Mouse (Mus musculus) G1E (cell line): ENCODE results near the gene Kalrn. TPM values are rescaled to one million over a fixed set of nuclear protein-coding genes. Genes with fewer than 3 reads are reported as not detected.

Experiments
- ATAC-seq: 2 replicates; pipeline ENCODE4 v1.8.0; 2016; ENCODE audit warnings: mild to moderate bottlenecking; ENCODE audit not compliant: insufficient number of reproducible peaks, poor library complexity, low FRiP score, severe bottlenecking; ENCODE audit errors: extremely low read depth
- DNase-seq: peaks from one replicate; pipeline ENCODE4 v3.0.0; 2012; ENCODE audit warnings: low spot score
- H3K27me3 ChIP-seq: 2 replicates; pipeline ENCODE4 v1.6.1; 2012; ENCODE audit warnings: mild to moderate bottlenecking, low read length, inconsistent platforms; ENCODE audit not compliant: insufficient read depth
- H3K36me3 ChIP-seq: replicated peaks from 2 replicates; pipeline ENCODE3; 2012; ENCODE audit warnings: mild to moderate bottlenecking, inconsistent platforms
- H3K4me1 ChIP-seq: 2 replicates; pipeline ENCODE4 v1.6.1; 2012; ENCODE audit warnings: low read depth, low read length, inconsistent platforms, mixed read lengths; ENCODE audit not compliant: insufficient read depth
- H3K4me3 ChIP-seq: 2 replicates; pipeline ENCODE4 v1.5.1; 2012; ENCODE audit warnings: low read depth, mild to moderate bottlenecking, inconsistent platforms, low read length, moderate library complexity, mixed read lengths
- H3K9me3 ChIP-seq: replicated peaks from 2 replicates; pipeline ENCODE4 v1.6.1; 2012; ENCODE audit warnings: inconsistent platforms
- CTCF ChIP-seq: IDR thresholded peaks from 2 replicates; pipeline ENCODE4 v1.5.1; 2012; ENCODE audit warnings: low read depth, low read length, inconsistent platforms, mixed read lengths
- GATA1 ChIP-seq: IDR thresholded peaks from 2 replicates; pipeline ENCODE4 v1.6.1; 2012; ENCODE audit warnings: borderline replicate concordance, low read length, inconsistent platforms, mixed read lengths
- GATA2 ChIP-seq: IDR thresholded peaks from 2 replicates; pipeline ENCODE4 v1.6.1; 2012; ENCODE audit warnings: low read depth, low read length, inconsistent platforms, borderline replicate concordance
- POLR2AphosphoS5 ChIP-seq: IDR thresholded peaks from 2 replicates; pipeline ENCODE4 v1.6.1; 2012; ENCODE audit warnings: low read depth, low read length, inconsistent platforms; ENCODE audit not compliant: insufficient replicate concordance
- TAL1 ChIP-seq: conservative IDR thresholded peaks from 2 replicates; pipeline ENCODE4 v1.6.1; 2012; ENCODE audit warnings: low read depth, low read length, inconsistent platforms, mixed read lengths
- polyA plus RNA-seq: library from polyadenylated mRNA; stranded (reverse); fragments of >175 nt; gene quantifications from 2 replicates; pipeline ENCODE4 v1.2.3, GENCODE M21; 2012
- total RNA-seq, 2 experiments: library from RNA; stranded (forward) in 1 of 2; stranded (reverse) in 1 of 2; fragments of 200-1000 nt in 1 of 2; fragments of >200 nt in 1 of 2; fragmentation: Nextera tagmentation in 1 of 2; gene quantifications; 2 replicates each; pipeline ENCODE4 v1.2.3; 2014 to 2017

Kalrn gene
- total and polyA plus RNA-seq, 3 experiments: 0.88 to 2.8 (median 1.8) TPM

GRCm38 (mm10) chr16:34372103-34372741 lies 201.1 kb downstream of the Kalrn start:
- Histone ChIP-seq H3K9me3 (no peaks in the 10 kb centered on the region), H3K4me1 (no peaks in the 10 kb centered on the region), H3K27me3 (peaks cover 3% of the 10 kb centered on the region; the same call in 1 of the 2 replicates), H3K36me3 (no peaks in the 10 kb centered on the region), H3K4me3 (no peak overlapping the region)
- TF ChIP-seq CTCF (no peak), POLR2AphosphoS5 (no peak), GATA2 (no peak)
- DNase-seq: no peak
- no peak for ATAC-seq

- DNase-seq (no peak), ATAC-seq (no peak)
- TF ChIP-seq POLR2AphosphoS5: no peak
- no peaks in the 10 kb centered on the region for H3K36me3 ChIP-seq
- no peaks in the 10 kb centered on the region for H3K4me1 ChIP-seq
- no peaks in the 10 kb centered on the region for H3K9me3 ChIP-seq
- H3K4me3 ChIP-seq: no peak overlapping the region
- H3K27me3 ChIP-seq: peaks cover 10% of the 10 kb centered on the region; the same call in 1 of the 2 replicates
Observed at GRCm38 (mm10) chr16:34359206-34359605, 214.1 kb downstream of the Kalrn start.

GRCm38 (mm10) chr16:34355547-34355946 lies 217.8 kb downstream of the Kalrn start:
- Histone ChIP-seq H3K9me3 (no peaks in the 10 kb centered on the region), H3K4me1 (no peaks in the 10 kb centered on the region), H3K27me3 (peaks cover 5% of the 10 kb centered on the region; the same call in 1 of the 2 replicates), H3K4me3 (no peak overlapping the region), H3K36me3 (no peaks in the 10 kb centered on the region)
- ATAC-seq (no peak), DNase-seq (no peak)
- TF ChIP-seq TAL1: no peak

DNA sequence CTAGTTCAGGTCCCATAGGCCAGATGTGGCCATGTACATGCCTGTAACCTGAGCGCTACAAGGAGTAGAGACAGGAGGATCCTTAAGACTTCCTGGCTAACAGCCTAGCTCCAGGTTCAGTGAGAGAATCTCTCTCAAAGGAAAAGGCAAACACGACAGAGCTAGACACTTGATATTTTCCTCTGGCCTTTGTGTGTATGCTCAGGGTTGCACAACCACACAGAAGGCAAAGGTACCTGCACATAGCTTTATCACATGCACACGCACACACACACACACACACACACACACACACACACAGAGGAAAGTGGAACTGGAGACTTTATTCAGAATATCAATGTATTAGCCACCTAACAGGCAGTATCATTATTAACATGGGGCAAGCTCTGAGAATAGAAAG lies 219.3 kb downstream of the Kalrn start:
- no peak for DNase-seq
- H3K27me3 ChIP-seq: peaks cover 5% of the 10 kb centered on the region; the same call in 1 of the 2 replicates
- no peaks in the 10 kb centered on the region for H3K4me1 ChIP-seq
- no peak for ATAC-seq
- H3K36me3 ChIP-seq: no peaks in the 10 kb centered on the region
- no peak overlapping the region for H3K4me3 ChIP-seq
- no peak for TF ChIP-seq POLR2AphosphoS5
- no peak for TF ChIP-seq CTCF
- TF ChIP-seq GATA1: no peak
- TF ChIP-seq TAL1: no peak
- no peak for TF ChIP-seq GATA2
- no peaks in the 10 kb centered on the region for H3K9me3 ChIP-seq

GRCm38 (mm10) chr16:34352747-34353146 lies 220.6 kb downstream of the Kalrn start:
- Histone ChIP-seq H3K36me3 (no peaks in the 10 kb centered on the region), H3K4me3 (no peak overlapping the region), H3K27me3 (peaks cover 6% of the 10 kb centered on the region; the same call in 1 of the 2 replicates), H3K4me1 (no peaks in the 10 kb centered on the region), H3K9me3 (no peaks in the 10 kb centered on the region)
- TF ChIP-seq GATA1 (no peak), CTCF (no peak), TAL1 (no peak), POLR2AphosphoS5 (no peak), GATA2 (no peak)
- no peak for DNase-seq
- ATAC-seq: no peak

DNA sequence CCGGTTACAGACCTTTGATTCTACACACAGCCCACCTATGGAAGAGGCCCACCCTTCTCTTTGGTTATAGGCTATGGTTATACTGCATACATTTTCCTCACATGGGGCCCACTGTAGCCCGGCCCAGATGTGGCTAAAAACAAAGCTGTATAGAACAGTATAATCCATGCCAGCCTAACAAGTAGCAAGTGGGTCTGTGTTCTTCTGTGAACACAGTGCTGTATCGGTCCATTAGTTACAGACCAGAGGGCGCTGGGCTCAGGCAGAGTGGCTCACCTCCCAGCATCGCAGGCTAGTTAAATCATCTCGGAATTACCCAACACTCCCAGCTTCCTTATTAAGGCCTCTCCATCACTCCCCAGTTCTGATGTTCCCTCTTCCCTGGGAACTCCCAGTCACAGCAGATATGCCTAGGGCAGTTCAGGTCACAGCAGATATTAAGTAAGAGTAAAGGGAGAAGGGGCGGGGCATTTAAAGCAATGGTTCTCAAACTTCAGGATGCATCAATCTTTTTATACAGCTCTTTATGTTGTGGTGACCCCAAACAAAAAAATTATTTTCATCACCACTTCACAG lies 221.7 kb downstream of the Kalrn start:
- no peak for DNase-seq
- 0 out of 2 replicates have a peak, but pooled peaks cover 4% of the 10 kb centered on the region for H3K27me3 ChIP-seq
- H3K9me3 ChIP-seq: no peaks in the 10 kb centered on the region
- no peaks in the 10 kb centered on the region for H3K4me1 ChIP-seq
- TF ChIP-seq TAL1 (no peak), GATA1 (no peak), GATA2 (no peak), CTCF (no peak)
- no peaks in the 10 kb centered on the region for H3K36me3 ChIP-seq
- ATAC-seq: no peak
- H3K4me3 ChIP-seq: no peak overlapping the region

DNA sequence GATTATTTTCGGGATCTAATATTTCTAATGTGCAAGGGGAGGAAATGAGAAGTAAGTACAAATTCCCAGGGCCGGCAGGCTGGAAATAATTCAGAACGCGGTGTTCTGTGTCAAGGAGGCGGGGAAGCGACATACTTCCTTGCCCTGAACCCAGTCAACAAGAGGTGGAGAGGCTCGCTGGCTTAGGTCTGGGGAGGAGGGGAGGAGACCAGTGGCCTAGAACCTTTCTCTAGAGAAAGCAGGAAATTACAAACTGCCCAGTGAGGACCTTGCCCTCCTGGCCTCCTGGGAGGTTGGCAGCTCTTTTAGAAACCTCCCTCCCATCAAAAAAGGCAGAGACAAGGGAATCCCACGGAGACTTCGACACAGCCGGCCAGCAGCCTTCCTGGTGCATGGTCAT lies 225.8 kb downstream of the Kalrn start:
- no peak for DNase-seq
- ATAC-seq: no peak
- TF ChIP-seq GATA2 (no peak), TAL1 (no peak), POLR2AphosphoS5 (no peak), CTCF (no peak), GATA1 (no peak)
- Histone ChIP-seq H3K4me3 (no peak overlapping the region), H3K27me3 (0 out of 2 replicates have a peak, but pooled peaks cover 6% of the 10 kb centered on the region), H3K36me3 (no peaks in the 10 kb centered on the region), H3K4me1 (no peaks in the 10 kb centered on the region), H3K9me3 (no peaks in the 10 kb centered on the region)
